Mouse (Mus musculus) ZHBTc4 (cell line): ENCODE results near the gene Hoxc12.

ENCODE experiments used
- DNase-seq: peaks from one replicate; pipeline ENCODE4 v3.0.0-alpha.2; 2011; ENCODE audit warnings: low read depth, low spot score

Hoxc12 gene

DNA sequence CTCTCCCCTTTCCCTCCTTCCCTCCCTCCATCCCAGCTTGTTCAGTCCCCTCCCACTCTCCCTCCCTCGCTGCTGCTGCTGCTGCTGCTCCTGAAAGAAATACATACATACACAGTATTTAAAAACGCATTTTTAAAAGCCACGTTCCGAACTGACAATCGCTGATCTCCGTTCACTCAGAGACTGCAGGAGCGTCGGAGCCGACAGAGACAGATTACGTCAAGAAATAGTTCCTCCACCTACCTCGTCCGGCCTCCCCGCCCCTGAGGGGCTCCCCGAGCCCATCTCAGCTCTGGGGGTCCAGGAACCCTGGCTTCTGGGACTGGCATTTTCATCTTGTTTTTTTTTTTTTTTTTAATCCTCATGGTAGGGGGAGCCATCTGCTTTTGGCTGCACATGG is 44.4 kb downstream of the Hoxc12 start:
- peak; percentile 53 for DNase-seq

DNA sequence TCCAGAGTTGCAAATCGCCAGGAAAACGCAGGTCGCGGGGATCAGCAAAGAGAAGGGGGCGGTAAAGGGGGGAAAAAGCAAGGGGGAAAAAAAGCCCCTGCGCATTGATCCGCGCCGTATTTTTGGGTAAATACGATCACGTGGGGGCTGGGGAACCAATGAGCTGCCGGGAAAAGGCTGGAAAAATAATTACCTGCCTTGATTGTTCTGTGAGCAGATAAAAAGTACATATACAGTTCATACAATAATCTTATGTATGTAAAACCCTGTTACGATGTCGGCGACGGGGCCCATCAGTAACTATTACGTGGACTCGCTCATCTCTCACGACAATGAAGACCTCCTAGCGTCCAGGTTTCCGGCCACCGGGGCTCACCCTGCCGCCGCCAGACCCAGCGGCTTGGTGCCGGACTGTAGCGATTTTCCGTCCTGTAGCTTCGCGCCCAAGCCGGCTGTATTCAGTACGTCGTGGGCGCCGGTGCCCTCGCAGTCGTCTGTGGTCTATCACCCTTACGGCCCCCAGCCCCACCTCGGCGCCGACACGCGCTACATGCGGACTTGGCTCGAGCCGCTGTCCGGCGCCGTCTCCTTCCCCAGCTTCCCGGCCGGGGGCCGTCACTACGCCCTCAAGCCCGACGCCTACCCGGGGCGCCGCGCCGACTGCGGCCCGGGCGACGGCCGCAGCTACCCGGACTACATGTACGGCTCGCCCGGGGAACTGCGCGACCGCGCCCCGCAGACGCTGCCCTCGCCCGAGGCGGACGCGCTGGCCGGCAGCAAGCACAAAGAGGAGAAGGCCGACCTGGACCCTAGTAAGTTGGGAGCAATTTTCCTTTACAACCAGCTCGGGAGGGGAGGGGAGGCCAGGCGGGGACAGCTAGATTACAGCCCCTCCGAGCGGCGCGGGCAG is 45.1 kb downstream of the Hoxc12 start:
- DNase-seq = peak; percentile 85

DNA sequence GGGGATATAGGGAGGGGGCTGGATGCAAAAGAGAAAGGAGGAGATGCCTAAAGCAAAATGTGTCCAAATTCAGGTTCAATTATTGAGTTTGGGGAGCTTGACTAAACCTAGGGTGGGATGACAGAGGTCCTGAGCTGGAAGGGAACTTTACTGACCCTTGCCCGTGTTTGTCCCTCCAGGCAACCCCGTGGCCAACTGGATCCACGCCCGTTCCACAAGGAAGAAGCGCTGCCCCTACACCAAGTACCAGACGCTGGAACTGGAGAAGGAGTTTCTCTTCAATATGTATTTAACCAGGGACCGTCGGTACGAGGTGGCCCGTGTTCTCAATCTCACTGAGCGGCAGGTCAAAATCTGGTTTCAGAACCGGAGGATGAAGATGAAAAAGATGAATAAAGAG is 47.2 kb downstream of the Hoxc12 start:
- no peak for DNase-seq

GRCm38 (mm10) chr15:102984521-102984920 is 48.0 kb downstream of the Hoxc12 start:
- DNase-seq = no peak

DNA sequence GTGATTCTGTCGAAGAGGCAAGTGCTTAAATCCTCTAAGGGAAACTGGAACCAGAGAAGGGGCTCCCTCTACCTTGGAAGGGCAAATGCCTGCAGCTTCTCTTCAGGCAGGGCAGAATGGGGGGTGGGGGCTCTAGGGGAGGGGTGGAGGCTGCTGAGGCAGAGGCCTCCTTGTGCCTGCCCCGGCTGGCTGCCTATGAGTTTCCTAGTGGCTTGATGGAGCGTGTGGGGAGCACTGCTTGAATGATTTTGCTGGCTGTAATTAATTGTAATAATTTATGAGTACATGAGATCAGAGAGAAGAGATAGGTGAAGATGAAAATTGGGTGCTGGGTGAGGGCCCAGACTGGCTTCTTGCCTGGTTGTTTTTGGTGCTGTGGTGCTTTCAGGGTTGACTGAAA is 48.4 kb downstream of the Hoxc12 start:
- no peak for DNase-seq

DNA sequence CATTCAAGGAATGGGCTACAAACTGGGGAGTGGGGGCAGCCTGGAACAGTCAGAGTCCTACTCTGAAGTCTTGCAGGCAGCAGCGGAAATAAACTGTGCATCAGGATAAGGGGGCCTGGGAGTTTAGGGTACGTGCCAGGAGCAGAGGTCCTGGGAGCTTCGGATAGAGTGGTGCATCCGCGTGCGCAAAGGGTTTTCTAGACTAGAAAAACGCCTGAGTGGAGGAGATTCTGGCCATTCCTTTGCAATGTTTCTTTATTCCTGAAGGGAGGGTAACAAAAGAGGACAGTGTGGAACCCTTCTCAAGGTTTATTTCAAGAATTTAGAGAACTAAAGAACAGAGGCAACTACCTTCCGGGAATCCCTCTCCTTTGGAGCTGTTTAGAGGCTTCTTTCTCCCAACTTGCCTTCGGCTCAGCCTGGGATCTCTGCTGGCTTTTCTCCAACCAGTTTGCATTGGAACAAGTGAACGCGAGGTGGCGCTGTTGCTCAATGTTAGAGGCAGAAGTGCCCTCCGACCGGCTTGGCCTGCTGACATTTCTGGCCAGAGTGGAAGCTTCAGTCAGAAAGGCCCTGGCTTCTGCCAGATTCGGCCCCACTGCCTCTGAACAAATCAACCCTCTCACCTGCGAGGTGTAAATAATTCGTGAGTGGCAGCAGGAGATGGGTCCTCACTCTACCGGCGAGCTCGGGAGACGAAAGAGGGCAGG is 50.7 kb downstream of the Hoxc12 start:
- peak; percentile 93 for DNase-seq

DNA sequence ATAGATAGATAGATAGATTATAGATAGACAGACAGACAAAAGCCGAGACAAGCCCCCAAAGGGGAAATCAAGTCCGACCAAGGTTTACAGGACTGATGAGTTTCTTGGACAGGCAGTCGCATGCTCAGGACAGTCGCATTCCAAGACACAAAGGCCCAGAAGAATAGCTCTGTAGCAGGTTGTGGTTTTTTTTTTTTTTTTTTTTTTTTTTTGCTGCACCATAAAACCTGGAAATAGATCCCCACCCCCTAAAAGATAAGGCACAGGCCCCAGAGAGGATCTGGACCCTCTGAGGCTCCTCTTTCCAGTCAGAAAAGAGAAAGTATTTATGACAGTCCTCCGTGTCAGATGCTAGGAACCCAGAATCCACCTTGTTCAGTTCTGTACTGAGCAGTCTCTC is 51.5 kb downstream of the Hoxc12 start:
- DNase-seq = no peak
